Mouse (Mus musculus) R1 (cell line): Measurements from ENCODE around the gene Ankrd23.

ENCODE experiments used
- DNase-seq: peaks from one replicate; pipeline ENCODE4 v3.0.0-alpha.2; 2018; ENCODE audit warnings: low read depth, low spot score

Gene Ankrd23

GRCm38 (mm10) chr1:36563632-36564031, 26.9 kb upstream of the Ankrd23 start:
- DNase-seq, result no peak

- DNase-seq, result no peak
These were observed 26.5 kb upstream of the Ankrd23 start for GRCm38 (mm10) chr1:36563197-36563596.

GRCm38 (mm10) chr1:36562388-36562787, 25.7 kb upstream of the Ankrd23 start:
- DNase-seq, result no peak

- DNase-seq, result no peak
These were observed 24.2 kb upstream of the Ankrd23 start for GRCm38 (mm10) chr1:36560903-36561302.

- no peak for DNase-seq
These were observed 23.2 kb upstream of the Ankrd23 start for GRCm38 (mm10) chr1:36559888-36560287.

- no peak for DNase-seq
These were observed 22.6 kb upstream of the Ankrd23 start for GRCm38 (mm10) chr1:36559256-36559655.

- DNase-seq, result peak; percentile 85
These were observed 21.6 kb upstream of the Ankrd23 start, which contains the start of gene Sema4c for GRCm38 (mm10) chr1:36558031-36558993. Gene Sema4c, minus strand, starts transcription at chr1:36558349.

- DNase-seq, result no peak
These were observed 20.9 kb upstream of the Ankrd23 start for GRCm38 (mm10) chr1:36557457-36558011.

- DNase-seq, result peak; percentile 92
These were observed 20.1 kb upstream of the Ankrd23 start for GRCm38 (mm10) chr1:36556553-36557456.

- DNase-seq, result no peak
These were observed 19.2 kb upstream of the Ankrd23 start for GRCm38 (mm10) chr1:36555798-36556395.

GRCm38 (mm10) chr1:36554633-36555399, 18.1 kb upstream of the Ankrd23 start:
- DNase-seq, result no peak

- no peak for DNase-seq
These were observed 15.8 kb upstream of the Ankrd23 start for GRCm38 (mm10) chr1:36552506-36552905.

GRCm38 (mm10) chr1:36551904-36552303, 15.2 kb upstream of the Ankrd23 start:
- DNase-seq, result no peak

- no peak for DNase-seq
These were observed 13.6 kb upstream of the Ankrd23 start for GRCm38 (mm10) chr1:36550075-36550863.

- no peak for DNase-seq
These were observed 12.8 kb upstream of the Ankrd23 start for GRCm38 (mm10) chr1:36549491-36549890.

GRCm38 (mm10) chr1:36548771-36549170, 12.1 kb upstream of the Ankrd23 start:
- DNase-seq, result no peak

GRCm38 (mm10) chr1:36547981-36548598, 11.4 kb upstream of the Ankrd23 start:
- DNase-seq, result no peak

- DNase-seq, result peak; percentile 99
These were observed 10.3 kb upstream of the Ankrd23 start, which contains the start of gene Ankrd39 for GRCm38 (mm10) chr1:36546888-36547471. Gene Ankrd39, minus strand, starts transcription at chr1:36547445.
